Mouse (Mus musculus) embryonic facial prominence, embryonic 15.5 days (tissue): ENCODE results near the gene Zp1. TPM values are rescaled to one million over a fixed set of nuclear protein-coding genes. Genes with fewer than 3 reads are reported as not detected.

Experiments used
- ATAC-seq: fragments of 200-750 bp; cut with Nextera tagmentation; 2 replicates; pipeline ENCODE4 v1.8.0; 2017; ENCODE audit warnings: low read depth, moderate TSS enrichment; ENCODE audit not compliant: insufficient number of reproducible peaks, low FRiP score, low TSS enrichment
- H3K27ac ChIP-seq: fragments of 300-500 bp; sonication (generic); replicated peaks from 2 replicates; pipeline ENCODE4 v1.5.1; 2015; ENCODE audit warnings: mild to moderate bottlenecking, inconsistent platforms
- H3K27me3 ChIP-seq: fragments of 300-500 bp; sonication (generic); 2 replicates; pipeline ENCODE4 v1.6.1; 2015; ENCODE audit warnings: inconsistent platforms
- H3K36me3 ChIP-seq: fragments of 300-500 bp; sonication (generic); 2 replicates; pipeline ENCODE4 v1.6.1; 2015; ENCODE audit warnings: mild to moderate bottlenecking, inconsistent platforms
- H3K4me1 ChIP-seq: fragments of 300-500 bp; sonication (generic); 2 replicates; pipeline ENCODE4 v1.6.1; 2015; ENCODE audit warnings: inconsistent platforms
- H3K4me2 ChIP-seq: fragments of 300-500 bp; sonication (generic); replicated peaks from 2 replicates; pipeline ENCODE4 v1.6.1; 2015; ENCODE audit warnings: mild to moderate bottlenecking, inconsistent platforms
- H3K4me3 ChIP-seq: fragments of 300-500 bp; sonication (generic); replicated peaks from 2 replicates; pipeline ENCODE4 v1.5.1; 2015; ENCODE audit warnings: mild to moderate bottlenecking, inconsistent platforms
- H3K9ac ChIP-seq: fragments of 300-500 bp; sonication (generic); 2 replicates; pipeline ENCODE4 v1.6.1; 2015; ENCODE audit warnings: inconsistent platforms
- H3K9me3 ChIP-seq: fragments of 300-500 bp; sonication (generic); replicated peaks from 2 replicates; pipeline ENCODE4 v1.6.1; 2016; ENCODE audit warnings: inconsistent platforms
- WGBS: fragments of 180-500 bp; shearing (Covaris S2); methylation state at CpG from one replicate; pipeline ENCODE4 v1.1.7; 2015; 5-methylcytosine and 5-hydroxymethylcytosine counted together
- polyA plus RNA-seq: library from polyadenylated mRNA; unstranded; fragments of >200 nt; fragmentation: Nextera tagmentation; extraction: Ambion mirVana; gene quantifications from 2 replicates; pipeline ENCODE4 v1.2.1, GENCODE M21; 2015

Zp1 gene
- polyA plus RNA-seq, 1 experiment from 2014 or later = not detected

GRCm38 (mm10) chr19:10943955-10944354, 23.5 kb upstream of the Zp1 start:
- Histone ChIP-seq H3K4me3 (no peak overlapping the region), H3K36me3 (peaks cover 49% of the 10 kb centered on the region), H3K4me2 (no peak overlapping the region), H3K27ac (no peak overlapping the region), H3K27me3 (no peaks in the 10 kb centered on the region), H3K9ac (no peak overlapping the region), H3K9me3 (no peaks in the 10 kb centered on the region), H3K4me1 (peaks cover 40% of the 10 kb centered on the region)
- WGBS = 77% methylated on average over 3 of the region's 3 CpGs
- no peak for ATAC-seq

GRCm38 (mm10) chr19:10940801-10941457, 20.5 kb upstream of the Zp1 start:
- Histone ChIP-seq H3K36me3 (peaks cover 41% of the 10 kb centered on the region), H3K9ac (peak overlapping the region; percentile 33), H3K9me3 (no peaks in the 10 kb centered on the region), H3K27me3 (no peaks in the 10 kb centered on the region), H3K4me2 (peak overlapping the region; percentile 91), H3K4me1 (peaks cover 14% of the 10 kb centered on the region), H3K27ac (no peak overlapping the region), H3K4me3 (peak overlapping the region; percentile 45)
- 4% methylated on average over 40 of the region's 40 CpGs for WGBS
- peak; percentile 65 for ATAC-seq

- Histone ChIP-seq H3K4me3 (peak overlapping the region; percentile 45), H3K27ac (no peak overlapping the region), H3K4me2 (peak overlapping the region; percentile 91), H3K27me3 (no peaks in the 10 kb centered on the region), H3K9me3 (no peaks in the 10 kb centered on the region), H3K36me3 (peaks cover 37% of the 10 kb centered on the region), H3K4me1 (peaks cover 13% of the 10 kb centered on the region), H3K9ac (peak overlapping the region; percentile 33)
- 17% methylated on average over 37 of the region's 37 CpGs for WGBS
- ATAC-seq = peak; percentile 81
Measured at GRCm38 (mm10) chr19:10940097-10940800, 19.8 kb upstream of the Zp1 start.

- H3K4me1 ChIP-seq = peaks cover 13% of the 10 kb centered on the region
- no peak for ATAC-seq
- no peak overlapping the region for H3K27ac ChIP-seq
- no peak overlapping the region for H3K4me3 ChIP-seq
- H3K4me2 ChIP-seq = no peak overlapping the region
- H3K27me3 ChIP-seq = no peaks in the 10 kb centered on the region
- WGBS = 62% methylated on average over 3 of the region's 3 CpGs
- peaks cover 22% of the 10 kb centered on the region for H3K36me3 ChIP-seq
- no peaks in the 10 kb centered on the region for H3K9me3 ChIP-seq
- H3K9ac ChIP-seq = no peak overlapping the region
Measured at GRCm38 (mm10) chr19:10938771-10939170, 18.3 kb upstream of the Zp1 start.

GRCm38 (mm10) chr19:10937110-10937563, 16.7 kb upstream of the Zp1 start, which contains the start of gene Ptgdr2:
TSS of gene Ptgdr2 (plus strand) at chr19:10937160.
- Histone ChIP-seq H3K9me3 (no peaks in the 10 kb centered on the region), H3K4me2 (no peak within 1 kb of the TSS), H3K4me1 (peaks cover 13% of the 10 kb centered on the region), H3K4me3 (no peak within 1 kb of the TSS), H3K9ac (no peak within 1 kb of the TSS), H3K27me3 (no peaks in the 10 kb centered on the region), H3K36me3 (peaks cover 6% of the 10 kb centered on the region; the same call in 1 of the 2 replicates), H3K27ac (no peak within 1 kb of the TSS)
- ATAC-seq = no peak
- 52% methylated on average over 5 of the region's 5 CpGs for WGBS

- Histone ChIP-seq H3K9ac (no peak overlapping the region), H3K27ac (no peak overlapping the region), H3K27me3 (no peaks in the 10 kb centered on the region), H3K4me2 (no peak overlapping the region), H3K9me3 (no peaks in the 10 kb centered on the region), H3K36me3 (no peaks in the 10 kb centered on the region), H3K4me1 (peaks cover 11% of the 10 kb centered on the region), H3K4me3 (no peak overlapping the region)
- no peak for ATAC-seq
- WGBS = 87% methylated on average over 5 of the region's 5 CpGs
Measured at GRCm38 (mm10) chr19:10936077-10936476, 15.6 kb upstream of the Zp1 start.

- ATAC-seq = no peak
- Histone ChIP-seq H3K9me3 (no peaks in the 10 kb centered on the region), H3K4me3 (no peak overlapping the region), H3K27ac (no peak overlapping the region), H3K36me3 (no peaks in the 10 kb centered on the region), H3K4me2 (no peak overlapping the region), H3K27me3 (no peaks in the 10 kb centered on the region), H3K4me1 (0 out of 2 replicates have a peak, but pooled peaks cover under 1% of the 10 kb centered on the region), H3K9ac (no peak overlapping the region)
- 33% methylated on average over 5 of the region's 5 CpGs for WGBS
Measured at GRCm38 (mm10) chr19:10935029-10935428, 14.6 kb upstream of the Zp1 start.

- Histone ChIP-seq H3K27ac (no peak overlapping the region), H3K9ac (no peak overlapping the region), H3K9me3 (no peaks in the 10 kb centered on the region), H3K27me3 (no peaks in the 10 kb centered on the region), H3K36me3 (no peaks in the 10 kb centered on the region), H3K4me3 (no peak overlapping the region), H3K4me2 (no peak overlapping the region), H3K4me1 (no peaks in the 10 kb centered on the region)
- ATAC-seq = no peak
- WGBS = 81% methylated on average over 2 of the region's 2 CpGs
Measured at GRCm38 (mm10) chr19:10930641-10931040, 10.2 kb upstream of the Zp1 start.

GRCm38 (mm10) chr19:10926666-10927065, 6.2 kb upstream of the Zp1 start:
- Histone ChIP-seq H3K4me1 (no peaks in the 10 kb centered on the region), H3K4me2 (no peak overlapping the region), H3K9me3 (no peaks in the 10 kb centered on the region), H3K4me3 (no peak overlapping the region), H3K27ac (no peak overlapping the region), H3K36me3 (no peaks in the 10 kb centered on the region), H3K9ac (no peak overlapping the region), H3K27me3 (no peaks in the 10 kb centered on the region)
- 45% methylated on average over 4 of the region's 4 CpGs for WGBS
- no peak for ATAC-seq

GRCm38 (mm10) chr19:10926123-10926621, 5.7 kb upstream of the Zp1 start:
- no peak overlapping the region for H3K27ac ChIP-seq
- 34% methylated on average over 6 of the region's 6 CpGs for WGBS
- H3K9ac ChIP-seq = no peak overlapping the region

GRCm38 (mm10) chr19:10924220-10924619, 3.8 kb upstream of the Zp1 start:
- Histone ChIP-seq H3K4me3 (no peak overlapping the region), H3K4me2 (no peak overlapping the region), H3K9me3 (no peaks in the 10 kb centered on the region), H3K9ac (no peak overlapping the region), H3K27ac (no peak overlapping the region), H3K36me3 (no peaks in the 10 kb centered on the region), H3K4me1 (no peaks in the 10 kb centered on the region), H3K27me3 (no peaks in the 10 kb centered on the region)
- ATAC-seq = no peak
- 39% methylated on average over 4 of the region's 4 CpGs for WGBS

More at GRCm38 (mm10) chr19:10926123-10926621, 5.7 kb upstream of the Zp1 start:
- no peak for ATAC-seq
- Histone ChIP-seq H3K4me1 (no peaks in the 10 kb centered on the region), H3K4me2 (no peak overlapping the region), H3K9me3 (no peaks in the 10 kb centered on the region), H3K4me3 (no peak overlapping the region), H3K36me3 (no peaks in the 10 kb centered on the region), H3K27me3 (no peaks in the 10 kb centered on the region)
